ENCODE assay signal across 8 mouse cellular contexts in genomic region chr10:88200541-88200940, GRCm38 (mm10). TPM values are rescaled to one million over a fixed set of nuclear protein-coding genes. Genes with fewer than 3 reads are reported as not detected.
DNase-seq lines count a peak whose midpoint lies in the region; ATAC-seq and TF ChIP-seq lines count a peak whose summit lies in the region.

No protein-coding gene starts in this region.

- H3K4me1 ChIP-seq in limb, embryonic 12.5 days (replicated peaks), result peaks cover 5% of the 10 kb centered on the region; the same call in 1 of the 2 replicates
- H3K4me1 ChIP-seq in stomach, embryonic 14.5 days (ENCODE audit: control insufficient read depth, insufficient read depth, low read length), result 0 out of 2 replicates have a peak, but pooled peaks cover 6% of the 10 kb centered on the region
- peaks cover 2% of the 10 kb centered on the region for H3K4me1 ChIP-seq in cerebellum, adult 2 months (ENCODE audit: control insufficient read depth, insufficient read depth, low read length)

- no peak overlapping the region for H3K27ac ChIP-seq in limb, embryonic 12.5 days
- no peak overlapping the region for H3K27ac ChIP-seq in stomach, embryonic 14.5 days (ENCODE audit: low read length)
- no peak overlapping the region for H3K27ac ChIP-seq in cerebellum, adult 2 months (ENCODE audit: insufficient read depth, low read length)

- H3K4me2 ChIP-seq in limb, embryonic 12.5 days, result peak overlapping the region; percentile 69
- H3K4me2 ChIP-seq in stomach, embryonic 14.5 days (replicated peaks; ENCODE audit: low read depth, low read length), result peak overlapping the region; percentile 59

- no peak for TF ChIP-seq CTCF in cerebellum, adult 2 months (IDR thresholded peaks at IDR 0.05; ENCODE audit: borderline replicate concordance, insufficient read depth, low read depth, low read length)

- H3K36me3 ChIP-seq in limb, embryonic 12.5 days, result no peaks in the 10 kb centered on the region
- H3K36me3 ChIP-seq in stomach, embryonic 14.5 days (ENCODE audit: control insufficient read depth, insufficient read depth, low read length), result 0 out of 2 replicates have a peak, but pooled peaks cover 4% of the 10 kb centered on the region

- no peaks in the 10 kb centered on the region for H3K9me3 ChIP-seq in limb, embryonic 12.5 days
- no peaks in the 10 kb centered on the region for H3K9me3 ChIP-seq in stomach, embryonic 14.5 days (ENCODE audit: control insufficient read depth, low read depth, low read length)

- no peak for TF ChIP-seq POLR2A in cerebellum, adult 2 months (IDR thresholded peaks at IDR 0.05; ENCODE audit: borderline replicate concordance, insufficient read depth, low read length)

- peak; percentile 40; the same call in 1 of the 2 replicates for ATAC-seq in limb, embryonic 12.5 days (ENCODE audit: insufficient number of reproducible peaks, insufficient read depth, low FRiP score, low TSS enrichment, low read depth)
- peak; percentile 61; the same call in 1 of the 2 replicates for ATAC-seq in stomach, embryonic 14.5 days (ENCODE audit: insufficient number of reproducible peaks, insufficient read depth, low FRiP score, low read depth)

- WGBS in limb, embryonic 12.5 days, result 19% methylated on average over 4 of the region's 4 CpGs
- WGBS in stomach, embryonic 14.5 days, result 13% methylated on average over 4 of the region's 4 CpGs
- WGBS in cerebellum, adult 2 months, result 7% methylated on average over 4 of the region's 4 CpGs

- DNase-seq in cerebellum, adult 9-10 months, result peak; percentile 32
- no peak for DNase-seq in cerebellum, postnatal 25 days
- peak; percentile 10 for DNase-seq in retina, embryonic 14.5 days (ENCODE audit: low spot score)
- DNase-seq in retina, postnatal 1 day, result no peak
- DNase-seq in cerebellum, adult 2 months, result no peak
- no peak for DNase-seq in right cerebral cortex, postnatal 25 days

- H3K27me3 ChIP-seq in limb, embryonic 12.5 days, result no peaks in the 10 kb centered on the region
- H3K27me3 ChIP-seq in stomach, embryonic 14.5 days (ENCODE audit: control insufficient read depth, insufficient read depth, low read length), result no peaks in the 10 kb centered on the region
- no peaks in the 10 kb centered on the region for H3K27me3 ChIP-seq in cerebellum, adult 2 months (ENCODE audit: control insufficient read depth, insufficient read depth, low read length)

- 0 out of 2 replicates have a peak overlapping the region, but pooled peaks have one; percentile 19 for H3K9ac ChIP-seq in limb, embryonic 12.5 days (replicated peaks)
- H3K9ac ChIP-seq in stomach, embryonic 14.5 days (replicated peaks; ENCODE audit: low read depth, low read length), result no peak overlapping the region

- peak overlapping the region; percentile 60 for H3K4me3 ChIP-seq in limb, embryonic 12.5 days (replicated peaks)
- H3K4me3 ChIP-seq in stomach, embryonic 14.5 days (ENCODE audit: low read depth, low read length), result peak overlapping the region; percentile 48
- no peak overlapping the region for H3K4me3 ChIP-seq in cerebellum, adult 2 months (replicated peaks; ENCODE audit: insufficient read depth, low read depth, low read length)

RNA-seq across cellular contexts. Expression of gene Washc3, which starts 0.4 kb away (rescaled TPM):
- 48.7 and 50.5 TPM in 2 replicates for polyA plus RNA-seq in limb, embryonic 12.5 days (2016; fragmentation: Nextera tagmentation; extraction: Ambion mirVana)
- polyA plus RNA-seq in stomach, embryonic 14.5 days (2014; fragmentation: Nextera tagmentation; extraction: Ambion mirVana), result 67.4 and 68.0 TPM in 2 replicates
- polyA plus RNA-seq in cerebellum, adult 2 months (2012; rRNA removed), result 22.0 and 23.7 TPM in 2 replicates

RNA-seq across cellular contexts. Expression of gene Nup37, which starts 53.7 kb away (rescaled TPM):
- 94.2 and 96.8 TPM in 2 replicates for polyA plus RNA-seq in limb, embryonic 12.5 days (2016; fragmentation: Nextera tagmentation; extraction: Ambion mirVana)
- polyA plus RNA-seq in stomach, embryonic 14.5 days (2014; fragmentation: Nextera tagmentation; extraction: Ambion mirVana), result 89.8 and 92.9 TPM in 2 replicates
- polyA plus RNA-seq in cerebellum, adult 2 months (2012; rRNA removed), result 6.7 and 7.5 TPM in 2 replicates

RNA-seq across cellular contexts. Expression of gene Parpbp, which starts 53.8 kb away (rescaled TPM):
- polyA plus RNA-seq in limb, embryonic 12.5 days (2016; fragmentation: Nextera tagmentation; extraction: Ambion mirVana), result 13.4 and 15.2 TPM in 2 replicates
- polyA plus RNA-seq in stomach, embryonic 14.5 days (2014; fragmentation: Nextera tagmentation; extraction: Ambion mirVana), result 11.6 and 15.8 TPM in 2 replicates
- 0.19 and 0.67 TPM in 2 replicates for polyA plus RNA-seq in cerebellum, adult 2 months (2012; rRNA removed)

Comparison
In these comparisons a context has a peak if more than half of its experiments do, and no peak if none do; other contexts are left out.
1. DNase-seq: peak in cerebellum, adult 9-10 months (single experiment) and retina, embryonic 14.5 days (single experiment); none in cerebellum, postnatal 25 days (0 of 2), retina, postnatal 1 day (single experiment), cerebellum, adult 2 months (0 of 2) and right cerebral cortex, postnatal 25 days (single experiment).
2. RNA of gene Nup37, which starts 53.7 kb away (polyA plus RNA-seq): 94.2 to 96.8 TPM in limb, embryonic 12.5 days and 89.8 to 92.9 TPM in stomach, embryonic 14.5 days; 6.7 to 7.5 TPM in cerebellum, adult 2 months; every median in the first group is over 10 times any median in the second.